Mouse (Mus musculus): Measurements from ENCODE around the gene Nelfb.

DNA sequence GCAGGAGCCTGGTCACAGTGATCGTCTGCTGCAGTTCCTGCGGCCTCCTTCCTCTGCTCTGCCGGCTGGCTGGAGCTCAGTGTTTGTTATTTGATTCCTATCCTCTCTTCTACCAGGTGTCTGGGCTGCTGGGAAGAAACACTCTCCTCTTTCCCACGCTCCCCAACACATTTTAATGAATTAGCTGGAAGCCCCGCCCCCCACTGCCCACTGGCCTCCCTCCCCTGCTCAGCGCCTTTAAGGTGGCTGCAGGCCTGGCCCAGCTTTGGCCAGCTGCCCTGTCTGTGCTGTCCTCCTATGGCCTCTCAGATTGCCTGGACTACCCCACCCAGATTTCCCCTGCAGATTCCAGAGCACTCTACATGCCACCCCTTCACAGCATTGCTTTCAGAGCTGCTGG, 33.6 kb downstream of the Nelfb start:
- TF ChIP-seq POLR2A (IDR thresholded peaks at IDR 0.05; ENCODE audit: extremely low read depth, insufficient read depth, low read length), result no peak
- no peak for TF ChIP-seq CTCF (IDR thresholded peaks at IDR 0.05; ENCODE audit: low read depth, low read length)

Measured in liver, adult 2 months (tissue).